Mouse (Mus musculus) hindbrain, postnatal 0 days (tissue): ENCODE data around the gene Masp2. TPM values are rescaled to one million over a fixed set of nuclear protein-coding genes. Genes with fewer than 3 reads are reported as not detected.

Experiments used
- ATAC-seq: fragments of 200-750 bp; cut with Nextera tagmentation; 2 replicates; pipeline ENCODE4 v1.8.0; 2017; ENCODE audit warnings: mild to moderate bottlenecking, moderate TSS enrichment, moderate library complexity
- DNase-seq: peaks from one replicate; pipeline ENCODE4 v3.0.0-alpha.2; 2015; ENCODE audit warnings: low spot score
- H3K27ac ChIP-seq: fragments of 300-500 bp; sonication (generic); 2 replicates; pipeline ENCODE4 v1.5.1; 2014; ENCODE audit warnings: mild to moderate bottlenecking
- H3K27me3 ChIP-seq: fragments of 300-500 bp; sonication (generic); 2 replicates; pipeline ENCODE4 v1.6.1; 2014; ENCODE audit warnings: low read length, mixed read lengths; ENCODE audit not compliant: insufficient read depth
- H3K36me3 ChIP-seq: fragments of 300-500 bp; sonication (generic); 2 replicates; pipeline ENCODE4 v1.6.1; 2014; ENCODE audit warnings: low read length, mixed read lengths; ENCODE audit not compliant: insufficient read depth
- H3K4me1 ChIP-seq: fragments of 300-500 bp; sonication (generic); 2 replicates; pipeline ENCODE4 v1.6.1; 2014; ENCODE audit warnings: antibody characterized with exemption, low read length, mixed read lengths; ENCODE audit not compliant: insufficient read depth
- H3K4me2 ChIP-seq: fragments of 300-500 bp; sonication (generic); 2 replicates; pipeline ENCODE4 v1.6.1; 2014; ENCODE audit warnings: low read depth, mild to moderate bottlenecking, low read length, moderate library complexity, mixed read lengths
- H3K4me3 ChIP-seq: fragments of 300-500 bp; sonication (generic); 2 replicates; pipeline ENCODE4 v1.5.1; 2014; ENCODE audit warnings: low read length
- H3K9ac ChIP-seq: fragments of 300-500 bp; sonication (generic); replicated peaks from 2 replicates; pipeline ENCODE4 v1.6.1; 2014; ENCODE audit warnings: mild to moderate bottlenecking, low read length, moderate library complexity, mixed read lengths
- H3K9me3 ChIP-seq: fragments of 300-500 bp; sonication (generic); 2 replicates; pipeline ENCODE4 v1.6.1; 2016; ENCODE audit warnings: low read length, mixed read lengths
- CTCF ChIP-seq: IDR thresholded peaks from 2 replicates; pipeline ENCODE4 v1.5.1; 2016; ENCODE audit warnings: antibody characterized with exemption, control low read depth, low read depth
- WGBS: fragments of 180-500 bp; shearing (Covaris S2); extraction: QIAGEN DNeasy Blood & Tissue Kit; methylation state at CpG from one replicate; pipeline ENCODE4 v1.1.7; 2014; 5-methylcytosine and 5-hydroxymethylcytosine counted together
- polyA plus RNA-seq: library from polyadenylated mRNA; unstranded; fragments of >200 nt; fragmentation: Nextera tagmentation; extraction: Ambion mirVana; gene quantifications from 2 replicates; pipeline ENCODE4 v1.2.1, GENCODE M21; 2015
- total RNA-seq: library from RNA; depleted of rRNA; stranded (reverse); fragments of >200 nt; gene quantifications from 2 replicates; pipeline ENCODE4 v1.2.3, GENCODE M21; 2014

The Masp2 gene
- total and polyA plus RNA-seq, 2 experiments from 2014 or later = 0.26 to 0.49 TPM

GRCm38 (mm10) chr4:148622485-148622884 lies 20.1 kb downstream of the Masp2 start:
- TF ChIP-seq CTCF = no peak
- 95% methylated on average over 4 of the region's 4 CpGs for WGBS
- Histone ChIP-seq H3K36me3 (peaks cover 56% of the 10 kb centered on the region), H3K27me3 (no peaks in the 10 kb centered on the region), H3K4me1 (peaks cover 3% of the 10 kb centered on the region; the same call in 1 of the 2 replicates), H3K27ac (no peak overlapping the region), H3K9me3 (no peaks in the 10 kb centered on the region), H3K4me2 (no peak overlapping the region), H3K4me3 (no peak overlapping the region), H3K9ac (no peak overlapping the region)
- no peak for DNase-seq
- no peak for ATAC-seq

DNA sequence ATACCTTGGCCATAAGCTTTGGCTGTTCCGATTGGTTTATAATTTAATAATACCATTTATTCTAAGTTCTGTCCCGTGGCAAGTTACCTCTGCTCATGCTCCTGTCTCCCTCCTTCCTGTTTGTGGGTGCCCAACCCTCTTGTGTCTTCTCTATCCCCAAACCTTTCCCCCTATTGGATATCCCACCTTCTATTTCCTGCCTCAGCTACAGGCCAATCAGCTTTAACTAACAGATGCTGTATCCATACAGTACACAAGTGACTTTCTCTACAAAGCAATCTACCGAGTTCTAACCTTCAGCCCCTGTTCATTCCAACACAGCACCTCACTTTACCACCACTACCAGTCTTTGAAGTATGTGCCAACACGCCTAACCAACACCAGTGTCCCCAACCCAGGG lies 21.3 kb downstream of the Masp2 start:
- 86% methylated on average over 4 of the region's 4 CpGs for WGBS
- DNase-seq = no peak
- H3K4me3 ChIP-seq = no peak overlapping the region
- no peak overlapping the region for H3K9ac ChIP-seq
- peaks cover 53% of the 10 kb centered on the region for H3K36me3 ChIP-seq
- H3K4me2 ChIP-seq = no peak overlapping the region
- no peak overlapping the region for H3K27ac ChIP-seq
- H3K4me1 ChIP-seq = peaks cover 3% of the 10 kb centered on the region; the same call in 1 of the 2 replicates
- no peaks in the 10 kb centered on the region for H3K9me3 ChIP-seq
- no peaks in the 10 kb centered on the region for H3K27me3 ChIP-seq
- no peak for ATAC-seq
- no peak for TF ChIP-seq CTCF

DNA sequence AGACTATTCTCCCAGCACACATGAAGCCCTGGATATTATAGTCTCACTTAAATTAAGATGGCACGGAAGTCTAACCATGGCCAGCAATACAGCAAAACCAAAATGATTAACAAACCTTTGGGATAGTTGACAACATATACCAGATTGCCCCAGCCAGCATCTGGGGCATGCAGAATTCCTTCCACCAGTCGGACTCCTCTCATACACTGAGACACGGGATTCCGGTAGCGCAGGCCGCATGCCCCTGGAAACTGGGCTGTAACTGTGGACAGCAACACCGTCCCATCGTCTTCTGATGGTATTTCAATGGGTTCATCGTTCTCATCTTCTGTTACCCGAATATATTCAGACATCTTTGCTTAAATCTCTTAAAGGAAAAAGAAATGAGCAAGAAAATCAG lies 22.7 kb downstream of the Masp2 start:
- H3K36me3 ChIP-seq = peaks cover 39% of the 10 kb centered on the region
- no peak overlapping the region for H3K27ac ChIP-seq
- peak overlapping the region; percentile 70 for H3K4me2 ChIP-seq
- TF ChIP-seq CTCF = no peak
- WGBS = 86% methylated on average over 10 of the region's 10 CpGs
- H3K4me3 ChIP-seq = no peak overlapping the region
- no peak for DNase-seq
- peaks cover 3% of the 10 kb centered on the region; the same call in 1 of the 2 replicates for H3K4me1 ChIP-seq
- no peak for ATAC-seq
- H3K27me3 ChIP-seq = no peaks in the 10 kb centered on the region
- H3K9ac ChIP-seq = no peak overlapping the region
- H3K9me3 ChIP-seq = no peaks in the 10 kb centered on the region

- under 1% methylated on average over 57 of the region's 57 CpGs for WGBS
- no peak for TF ChIP-seq CTCF
- Histone ChIP-seq H3K4me1 (peaks cover 3% of the 10 kb centered on the region; the same call in 1 of the 2 replicates), H3K4me3 (peak overlapping the region; percentile 100), H3K27ac (peak overlapping the region; percentile 99), H3K9me3 (no peaks in the 10 kb centered on the region), H3K36me3 (peaks cover 32% of the 10 kb centered on the region), H3K9ac (peak overlapping the region; percentile 99), H3K27me3 (no peaks in the 10 kb centered on the region), H3K4me2 (peak overlapping the region; percentile 70)
- DNase-seq (peak; percentile 65), ATAC-seq (peak; percentile 68)
Observed at GRCm38 (mm10) chr4:148625756-148626622, 23.6 kb downstream of the Masp2 start.

GRCm38 (mm10) chr4:148626623-148627185 lies 24.4 kb downstream of the Masp2 start, which contains the start of gene Tardbp:
TSS of gene Tardbp (minus strand) at chr4:148627019.
- Histone ChIP-seq H3K9ac (peak within 1 kb of the TSS; percentile 99), H3K27me3 (no peaks in the 10 kb centered on the region), H3K4me3 (peak within 1 kb of the TSS; percentile 100), H3K4me1 (peaks cover 3% of the 10 kb centered on the region; the same call in 1 of the 2 replicates), H3K27ac (peak within 1 kb of the TSS; percentile 99), H3K4me2 (peak within 1 kb of the TSS; percentile 70), H3K36me3 (peaks cover 27% of the 10 kb centered on the region), H3K9me3 (no peaks in the 10 kb centered on the region)
- under 1% methylated on average over 51 of the region's 51 CpGs for WGBS
- peak; percentile 33; the same call in 1 of the 2 replicates for TF ChIP-seq CTCF
- ATAC-seq = peak; percentile 97
- peak; percentile 98 for DNase-seq

GRCm38 (mm10) chr4:148627246-148627645 lies 24.9 kb downstream of the Masp2 start:
- H3K4me3 ChIP-seq = peak overlapping the region; percentile 100
- H3K27ac ChIP-seq = peak overlapping the region; percentile 99; the same call in 1 of the 2 replicates
- no peaks in the 10 kb centered on the region for H3K27me3 ChIP-seq
- WGBS = 61% methylated on average over 3 of the region's 3 CpGs
- ATAC-seq (peak; percentile 24; the same call in 1 of the 2 replicates), DNase-seq (no peak)
- H3K4me1 ChIP-seq = peaks cover 3% of the 10 kb centered on the region; the same call in 1 of the 2 replicates
- peaks cover 21% of the 10 kb centered on the region for H3K36me3 ChIP-seq
- no peak for TF ChIP-seq CTCF
- H3K9me3 ChIP-seq = no peaks in the 10 kb centered on the region
- peak overlapping the region; percentile 70 for H3K4me2 ChIP-seq
- peak overlapping the region; percentile 99; the same call in 1 of the 2 replicates for H3K9ac ChIP-seq
